Mouse (Mus musculus) skeletal muscle tissue, adult 2 months (tissue): ENCODE results near the gene Sptbn1.

Experiments
- DNase-seq: peaks from one replicate; pipeline ENCODE4 v3.0.0-alpha.2; 2012; ENCODE audit warnings: low read depth, low spot score

The Sptbn1 gene

DNA sequence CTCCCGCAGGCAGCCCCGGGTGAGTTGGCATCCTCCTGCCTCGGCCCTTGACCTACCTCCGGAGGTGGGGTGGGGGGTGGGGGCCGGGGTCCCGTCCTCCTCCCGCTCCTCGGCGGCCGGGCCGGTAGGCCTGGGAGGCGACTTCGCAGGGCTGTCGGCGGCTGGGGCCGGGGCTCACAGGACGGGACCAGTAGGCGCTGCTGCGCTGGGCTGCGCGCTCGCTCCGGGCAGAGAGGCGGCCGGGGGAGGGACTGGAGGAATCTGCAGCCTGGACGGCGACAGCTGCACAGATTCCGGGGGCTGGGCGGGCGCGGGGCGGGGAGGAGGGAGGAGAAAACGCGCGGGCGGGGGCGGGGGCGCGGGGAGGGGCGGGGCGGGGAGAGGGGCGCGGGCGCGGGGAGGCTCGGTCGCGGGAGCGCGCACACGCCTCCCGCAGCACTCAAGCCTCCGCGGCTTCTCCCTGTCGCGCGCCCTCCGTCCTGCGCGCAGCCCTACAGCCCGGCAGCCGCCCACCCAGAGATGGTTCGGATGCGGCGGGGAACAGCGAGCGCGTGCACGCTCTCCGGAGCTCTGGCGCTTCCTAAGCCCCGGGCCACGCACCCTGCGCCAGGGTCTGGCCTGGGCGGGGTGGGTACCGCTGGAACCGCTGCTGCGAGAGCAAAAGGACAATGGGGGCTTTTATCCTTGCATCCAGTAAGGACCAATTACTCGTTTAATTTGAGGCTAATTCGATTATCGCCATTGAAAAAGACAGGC lies at the start of gene Sptbn1:
Gene Sptbn1 (minus strand): TSS at position 284 of the 756 bp plus-strand sequence.
- DNase-seq: peak; percentile 80

DNA sequence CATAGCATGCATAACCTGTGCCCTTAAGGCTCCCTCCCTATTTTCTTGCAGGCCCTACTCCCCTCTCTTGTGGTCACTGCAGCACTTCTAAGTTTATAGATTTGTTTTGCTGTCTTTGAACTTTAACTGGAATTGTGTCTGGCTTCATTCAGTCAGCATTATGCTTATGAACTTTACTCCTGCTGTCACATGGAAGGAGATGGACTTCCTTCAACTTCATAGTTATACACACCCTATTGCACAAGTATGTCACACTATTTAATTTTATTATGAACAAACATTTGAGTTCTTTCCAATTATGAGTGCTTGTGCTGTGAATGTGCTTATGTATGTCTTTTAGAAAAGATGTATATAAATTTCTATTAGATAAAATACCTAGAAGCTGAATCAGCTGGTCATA lies 26.3 kb upstream of the Sptbn1 start:
- DNase-seq: no peak

GRCm38 (mm10) chr11:30292221-30293160 lies 24.5 kb upstream of the Sptbn1 start:
- DNase-seq: no peak

DNA sequence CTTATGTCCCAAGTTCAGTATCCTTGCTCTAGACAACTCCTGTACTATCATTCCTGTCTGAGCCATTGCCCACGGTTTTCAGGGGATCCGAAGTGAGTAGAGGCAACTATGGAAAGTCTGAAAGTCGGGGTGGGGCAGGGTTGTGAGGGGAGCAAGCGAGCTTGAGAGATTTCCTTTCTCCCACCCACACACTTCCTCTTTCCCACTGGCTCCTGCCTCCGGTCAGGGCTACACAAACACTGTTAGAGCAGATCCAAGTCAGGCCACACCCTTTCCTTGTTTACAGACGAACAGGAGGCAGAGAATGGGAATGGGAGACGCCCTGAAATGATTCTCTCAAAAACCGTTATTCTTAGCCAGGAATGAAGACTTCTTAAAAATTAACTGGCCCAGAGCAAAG lies 23.2 kb upstream of the Sptbn1 start:
- peak; percentile 81 for DNase-seq

DNA sequence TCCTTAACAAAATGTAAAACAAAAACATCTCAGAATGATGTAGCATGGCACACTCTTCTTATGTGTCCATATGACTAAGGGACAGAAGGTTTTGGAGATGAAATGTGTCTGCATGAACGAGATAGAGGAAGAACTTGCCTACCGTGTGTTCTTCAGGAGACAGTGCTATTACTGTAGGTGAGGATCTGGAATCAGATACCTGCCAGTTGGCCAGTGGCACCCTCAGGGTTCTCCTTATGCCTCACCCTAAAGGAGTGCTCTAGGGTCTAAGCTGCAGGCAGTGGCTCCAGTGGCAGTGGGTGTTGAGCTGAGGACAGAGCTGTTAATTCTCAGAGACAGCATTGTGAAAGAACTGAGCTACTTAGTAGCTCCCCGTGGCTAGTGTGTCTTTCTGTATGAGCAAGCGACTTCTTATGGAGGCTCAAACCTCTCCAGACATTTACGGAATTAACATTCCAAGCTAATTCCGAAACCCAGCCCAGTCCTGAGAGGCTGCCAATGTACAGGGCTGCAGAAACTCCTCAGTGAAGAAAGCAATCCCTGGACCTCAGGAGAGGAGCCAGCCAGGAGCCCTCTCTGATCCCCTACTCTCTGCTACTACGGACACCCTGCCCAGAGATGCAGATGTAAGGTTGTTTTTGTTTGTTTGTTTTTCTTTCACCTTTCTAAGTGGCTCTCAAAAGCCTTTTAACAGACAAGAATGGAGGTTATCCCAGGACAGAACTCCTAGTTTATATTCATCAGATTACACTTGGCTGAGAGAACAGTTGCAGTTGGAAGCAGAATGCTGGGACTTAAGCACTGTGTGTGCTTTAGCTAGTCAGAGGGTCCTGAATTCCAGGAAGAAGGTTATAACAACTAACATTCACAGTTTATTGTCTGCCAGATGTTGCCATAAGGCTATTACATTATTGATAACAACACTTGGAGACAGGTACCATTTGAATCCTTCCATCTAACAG lies 21.8 kb upstream of the Sptbn1 start:
- DNase-seq: peak; percentile 27

GRCm38 (mm10) chr11:30288075-30288474 lies 20.1 kb upstream of the Sptbn1 start:
- no peak for DNase-seq

GRCm38 (mm10) chr11:30283710-30284109 lies 15.7 kb upstream of the Sptbn1 start:
- DNase-seq: peak; percentile 67

DNA sequence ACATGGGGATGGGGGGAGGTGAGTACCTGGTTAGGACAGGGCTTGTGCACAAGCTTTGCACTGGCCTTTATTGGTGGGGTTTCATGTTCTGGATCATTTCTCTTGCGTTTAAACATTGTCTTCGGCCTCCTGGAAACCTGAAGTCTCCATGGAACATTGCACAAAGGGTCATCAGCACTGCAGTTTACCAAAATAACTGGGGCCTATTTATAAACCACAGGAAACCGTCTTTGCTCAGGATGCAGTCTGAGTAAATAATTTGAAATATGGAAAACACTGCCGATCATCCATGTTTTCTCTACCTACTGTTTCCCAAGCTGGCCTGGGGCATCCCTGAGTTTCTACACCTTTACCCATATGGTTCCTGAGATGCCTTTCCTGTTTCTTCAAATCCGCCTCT lies 13.1 kb upstream of the Sptbn1 start:
- DNase-seq: no peak

DNA sequence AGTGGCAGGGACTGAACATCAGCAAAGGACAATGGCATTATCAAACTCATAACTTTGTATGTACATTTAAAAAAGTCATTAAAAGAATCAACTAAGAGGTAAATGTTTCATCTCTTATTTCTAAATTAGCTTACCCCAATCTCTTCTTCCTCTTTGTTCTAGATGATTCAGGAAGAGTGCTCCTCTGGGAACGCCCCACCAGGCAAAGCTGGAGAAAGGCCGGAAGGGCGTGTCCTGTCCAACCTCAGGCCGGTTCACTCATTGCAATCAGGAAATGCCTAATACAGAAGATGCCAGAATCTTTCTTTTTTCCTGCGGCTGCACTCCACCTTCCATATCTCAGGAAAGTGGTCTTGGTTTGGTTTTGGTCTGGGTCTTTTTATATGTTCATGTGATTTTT lies 11.3 kb upstream of the Sptbn1 start:
- peak; percentile 66 for DNase-seq

- no peak for DNase-seq
Measured at GRCm38 (mm10) chr11:30275436-30276031, 7.6 kb upstream of the Sptbn1 start.

- no peak for DNase-seq
Measured at GRCm38 (mm10) chr11:30269524-30269923, 1.5 kb upstream of the Sptbn1 start.

DNA sequence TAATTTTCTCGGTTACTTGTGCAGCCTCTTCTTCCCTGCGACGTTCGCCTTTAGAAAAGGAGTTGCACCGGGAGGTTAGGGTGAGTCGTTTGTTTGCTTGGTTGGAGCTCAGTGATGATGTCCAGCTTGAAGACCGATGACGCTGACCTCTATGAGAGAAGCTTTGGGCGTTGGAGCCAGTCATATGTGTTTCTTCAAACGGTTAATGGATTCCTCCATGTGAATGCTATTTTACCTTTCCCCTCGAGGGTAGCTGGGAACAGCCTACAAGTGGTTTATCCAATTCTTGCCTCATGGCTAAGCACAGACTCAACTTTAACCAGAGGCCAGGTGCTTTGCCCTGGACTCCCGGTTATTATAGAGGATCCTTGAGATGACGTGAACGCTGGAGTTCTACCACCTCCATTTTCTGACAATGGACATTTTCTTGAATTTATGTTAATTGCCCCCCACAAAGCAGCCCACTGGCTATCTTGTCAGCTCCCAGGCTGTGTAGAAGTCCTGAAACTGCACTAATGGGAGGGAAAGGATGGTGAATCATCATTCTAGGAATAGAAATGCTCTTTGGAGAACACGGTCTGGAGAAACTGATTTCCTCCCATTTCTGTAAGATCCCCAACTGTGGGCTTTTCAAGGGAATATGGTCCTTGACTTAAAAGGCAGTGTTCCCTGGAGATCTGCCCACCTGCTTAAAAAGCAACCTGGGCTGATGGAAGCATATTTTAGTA lies 837 bp upstream of the Sptbn1 start:
- DNase-seq: peak; percentile 54

DNA sequence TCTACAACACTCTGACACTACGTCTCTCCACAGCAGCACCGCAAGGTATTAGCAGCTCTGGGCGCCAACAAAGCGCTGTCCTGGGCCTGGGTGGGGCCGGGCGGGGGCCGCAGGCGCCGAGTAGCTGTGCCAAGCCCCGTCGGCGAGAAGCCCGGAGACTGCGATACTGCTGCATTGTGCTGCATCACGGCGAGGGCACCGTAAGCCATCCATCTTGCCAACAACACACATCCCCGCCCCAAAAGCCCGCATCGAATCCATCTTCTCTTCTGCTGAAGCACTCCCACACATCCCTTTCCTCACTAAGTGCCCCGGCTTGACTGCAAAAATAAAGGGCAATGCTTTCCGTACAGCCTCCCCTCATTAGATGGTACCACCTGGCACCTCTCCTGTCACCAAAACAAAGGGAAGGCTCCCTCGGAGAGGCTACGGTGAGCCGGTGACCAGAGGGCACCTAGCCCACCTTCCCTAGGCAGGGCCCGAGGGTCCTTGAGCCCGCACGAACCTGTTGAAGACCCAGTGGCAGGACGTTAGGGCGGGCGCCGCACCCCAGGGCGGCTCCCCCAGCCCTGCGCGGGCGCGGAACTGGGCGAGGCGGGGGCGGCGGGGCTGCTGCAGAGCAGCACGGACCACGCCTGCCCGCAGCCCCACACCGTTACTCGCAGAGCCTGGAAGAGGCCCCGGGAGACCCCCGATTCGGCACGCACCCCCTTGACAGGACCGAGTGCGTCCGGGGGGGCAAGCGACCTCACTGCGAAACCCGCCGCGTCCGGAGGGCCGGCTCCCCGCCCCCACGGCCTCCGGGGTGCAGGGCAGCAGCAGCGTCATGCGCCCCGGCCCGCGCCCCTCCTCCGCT lies 711 bp downstream of the Sptbn1 start:
- DNase-seq: no peak

GRCm38 (mm10) chr11:30266691-30267035 lies 1.3 kb downstream of the Sptbn1 start:
- no peak for DNase-seq

DNA sequence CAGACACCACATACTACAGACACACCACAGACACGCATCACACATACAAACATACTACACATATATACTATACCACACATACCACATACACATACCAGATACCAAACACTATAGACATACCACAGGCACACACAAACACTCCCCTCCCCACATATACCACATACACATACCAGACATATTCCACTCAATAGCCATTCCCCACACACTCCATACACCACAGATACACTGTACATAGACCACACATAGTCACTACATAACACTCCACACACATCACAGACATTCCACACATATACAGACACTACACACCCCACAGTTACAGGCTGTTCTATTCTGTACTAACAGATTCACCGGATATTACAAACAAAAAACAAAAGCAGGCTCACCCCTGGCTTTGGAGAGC lies 2.3 kb downstream of the Sptbn1 start:
- DNase-seq: no peak

DNA sequence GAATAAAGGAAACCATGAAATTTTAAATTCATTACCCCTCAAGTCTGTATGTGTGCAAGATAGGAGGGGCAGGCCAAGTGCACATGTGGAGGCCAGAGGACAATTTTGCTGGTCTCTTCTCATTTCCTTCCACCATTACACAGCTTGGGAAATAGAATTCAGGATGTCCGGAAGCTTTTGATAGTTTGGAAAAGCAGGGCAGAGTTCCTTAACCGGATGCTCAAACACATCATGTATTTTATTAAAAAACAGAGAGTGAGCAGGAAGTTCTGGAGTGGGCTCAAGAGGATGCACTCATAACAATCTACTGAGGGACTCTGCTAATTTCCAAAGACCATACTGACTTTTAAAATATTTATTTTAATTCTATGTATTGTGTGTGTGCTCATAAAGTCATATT lies 4.3 kb downstream of the Sptbn1 start:
- no peak for DNase-seq

- DNase-seq: peak; percentile 52
Measured at GRCm38 (mm10) chr11:30258739-30259350, 9.1 kb downstream of the Sptbn1 start.

- DNase-seq: no peak
Measured at GRCm38 (mm10) chr11:30257812-30258211, 10.2 kb downstream of the Sptbn1 start.

- no peak for DNase-seq
Measured at GRCm38 (mm10) chr11:30257085-30257484, 10.9 kb downstream of the Sptbn1 start.
